14 mouse cellular contexts compared by ENCODE assay signal in the genomic region with DNA sequence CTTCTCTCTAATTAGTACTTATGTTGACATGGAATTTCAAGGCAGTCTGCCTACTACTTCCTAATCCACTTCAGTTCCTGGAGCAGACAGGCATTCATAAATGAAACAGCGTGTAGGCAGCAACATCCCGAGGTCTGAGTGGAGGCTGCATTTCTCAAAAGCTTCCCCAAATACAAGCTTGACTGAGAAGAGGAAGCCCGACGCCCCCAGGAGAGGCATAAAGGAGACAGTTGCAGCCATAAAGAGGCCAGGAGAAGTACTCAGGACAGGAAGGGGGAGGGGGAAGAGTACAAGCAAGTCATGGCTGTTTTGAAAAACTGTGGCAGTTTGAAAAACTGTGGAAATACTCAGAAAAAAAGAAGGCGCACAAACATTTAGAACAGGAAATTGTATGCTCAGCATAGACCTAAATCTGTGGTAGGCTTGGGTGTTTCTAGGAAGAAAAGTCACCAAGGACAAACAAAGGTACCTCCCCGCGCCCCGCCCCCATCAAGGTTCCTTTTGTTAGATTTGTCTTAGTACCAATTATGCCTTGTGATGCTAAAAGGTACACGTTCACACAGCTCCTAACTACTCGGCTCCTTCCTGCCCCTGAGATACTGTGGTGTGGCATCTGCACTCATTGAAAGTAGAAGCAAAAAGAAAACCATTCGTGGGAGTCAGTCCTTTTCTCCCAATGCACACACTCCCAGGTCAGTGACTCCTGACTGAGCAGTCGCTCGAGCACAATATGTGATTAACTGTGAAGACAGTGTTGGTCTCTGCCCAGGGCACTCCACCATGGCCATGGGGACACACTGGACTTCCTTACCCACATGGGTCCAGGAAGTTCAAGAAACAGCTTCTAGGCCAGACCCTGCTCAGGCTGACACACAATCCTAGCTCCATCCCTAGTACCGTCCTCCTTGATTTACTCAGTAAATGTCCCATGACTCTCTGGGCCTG.
A peak's percentile ranks its signal among the peaks of the same experiment; 100 is the strongest.
DNase-seq lines count a peak whose midpoint lies in the region; ATAC-seq and TF ChIP-seq lines count a peak whose summit lies in the region.
"Had no signal": no experiment of that assay in that cellular context is flagged by ENCODE, and none has a peak within 500 bp of the region (broad histone marks: within the 10 kb centered on the region; RNA-seq: fewer than 3 reads in every experiment).

No protein-coding gene starts in this region.

- no peaks in the 10 kb centered on the region; a peak in 1 of 4 replicates for H3K4me1 ChIP-seq in heart, embryonic 14.5 days (ENCODE audit: control insufficient read depth in 2 of 2, insufficient read depth in 2 of 2, low read length in 2 of 2)
- peaks cover 3% of the 10 kb centered on the region for H3K4me1 ChIP-seq in heart, embryonic 12.5 days (replicated peaks)
- no peaks in the 10 kb centered on the region; the same call in 1 of the 2 replicates for H3K4me1 ChIP-seq in midbrain, embryonic 14.5 days (ENCODE audit: control insufficient read depth, insufficient read depth, low read length)
- no peaks in the 10 kb centered on the region for H3K4me1 ChIP-seq in midbrain, postnatal 0 days (ENCODE audit: insufficient read depth, low read length)
- peaks cover 12% of the 10 kb centered on the region for H3K4me1 ChIP-seq in embryonic facial prominence, embryonic 14.5 days (ENCODE audit: control insufficient read depth, insufficient read depth, low read length)
- H3K4me1 ChIP-seq in thymus, adult 2 months (replicated peaks; ENCODE audit: control insufficient read depth, insufficient read depth, low read length) = no peaks in the 10 kb centered on the region

- WGBS in heart, embryonic 14.5 days = 61% methylated on average over 14 of the region's 14 CpGs
- WGBS in heart, embryonic 12.5 days = 68% methylated on average over 14 of the region's 14 CpGs
- 58% methylated on average over 14 of the region's 14 CpGs for WGBS in midbrain, embryonic 14.5 days
- 56% methylated on average over 14 of the region's 14 CpGs for WGBS in midbrain, postnatal 0 days
- 60% methylated on average over 14 of the region's 14 CpGs for WGBS in embryonic facial prominence, embryonic 14.5 days
- 43% methylated on average over 14 of the region's 14 CpGs for WGBS in thymus, adult 2 months

- H3K9ac ChIP-seq in heart, embryonic 14.5 days (ENCODE audit: low read length) = peak overlapping the region; percentile 23; the same call in 1 of the 2 replicates
- H3K9ac ChIP-seq in heart, embryonic 12.5 days = no peak overlapping the region
- H3K9ac ChIP-seq in midbrain, embryonic 14.5 days (replicated peaks; ENCODE audit: low read length) = no peak overlapping the region
- H3K9ac ChIP-seq in midbrain, postnatal 0 days (replicated peaks; ENCODE audit: low read length, poor library complexity, severe bottlenecking) = no peak overlapping the region
- peak overlapping the region; percentile 35; the same call in 1 of the 2 replicates for H3K9ac ChIP-seq in embryonic facial prominence, embryonic 14.5 days (ENCODE audit: low read depth, low read length)
- H3K9ac ChIP-seq: forebrain, embryonic 12.5 days had no signal

- no peak for TF ChIP-seq CTCF in midbrain, postnatal 0 days (IDR thresholded peaks at IDR 0.05)
- no peak for TF ChIP-seq CTCF in thymus, adult 2 months (IDR thresholded peaks at IDR 0.05; ENCODE audit: borderline replicate concordance, control insufficient read depth, extremely low read depth, insufficient read depth, low read length, poor library complexity)

- no peak overlapping the region for H3K27ac ChIP-seq in heart, embryonic 14.5 days (replicated peaks in 1 of 2; ENCODE audit: control insufficient read depth in 1 of 2, insufficient read depth in 1 of 2, low read depth in 2 of 2, low read length in 2 of 2)
- no peak overlapping the region for H3K27ac ChIP-seq in heart, embryonic 12.5 days (ENCODE audit: poor library complexity, severe bottlenecking)
- H3K27ac ChIP-seq in midbrain, embryonic 14.5 days (replicated peaks; ENCODE audit: low read depth, low read length) = no peak overlapping the region
- H3K27ac ChIP-seq in midbrain, postnatal 0 days (ENCODE audit: low read depth, low read length) = no peak overlapping the region
- H3K27ac ChIP-seq in embryonic facial prominence, embryonic 14.5 days (replicated peaks; ENCODE audit: low read depth, low read length) = peak overlapping the region; percentile 53
- no peak overlapping the region for H3K27ac ChIP-seq in thymus, adult 2 months (ENCODE audit: control insufficient read depth, insufficient read depth, low read length)
- H3K27ac ChIP-seq: forebrain, embryonic 12.5 days had no signal

- no peak overlapping the region for H3K4me3 ChIP-seq in heart, embryonic 14.5 days (ENCODE audit: control insufficient read depth in 1 of 2, insufficient read depth in 1 of 2, low read depth in 1 of 2, low read length in 2 of 2)
- no peak overlapping the region for H3K4me3 ChIP-seq in heart, embryonic 12.5 days
- no peak overlapping the region for H3K4me3 ChIP-seq in midbrain, embryonic 14.5 days (replicated peaks; ENCODE audit: low read depth, low read length)
- no peak overlapping the region for H3K4me3 ChIP-seq in midbrain, postnatal 0 days (ENCODE audit: low read depth, low read length)
- no peak overlapping the region for H3K4me3 ChIP-seq in embryonic facial prominence, embryonic 14.5 days (ENCODE audit: low read depth, low read length)
- no peak overlapping the region for H3K4me3 ChIP-seq in thymus, adult 2 months (ENCODE audit: control insufficient read depth, insufficient read depth, low read length)
- H3K4me3 ChIP-seq: forebrain, embryonic 12.5 days had no signal

- DNase-seq in midbrain, embryonic 14.5 days = peak; percentile 12
- DNase-seq in midbrain, postnatal 0 days (ENCODE audit: low spot score) = no peak
- DNase-seq in embryonic facial prominence, embryonic 14.5 days (ENCODE audit: low spot score) = peak; percentile 67
- DNase-seq in thymus, adult 2 months = no peak
- DNase-seq in adrenal gland, postnatal 36 days = no peak
- DNase-seq in frontal cortex, postnatal 14 days (ENCODE audit: low spot score in 2 of 2) = no peak
- DNase-seq: adrenal gland, postnatal 25 days; cerebellum, postnatal 10 days; gastrocnemius, postnatal 36 days; heart, postnatal 36 days had no signal

- no peak overlapping the region for H3K4me2 ChIP-seq in heart, embryonic 14.5 days (ENCODE audit: low read length)
- H3K4me2 ChIP-seq in heart, embryonic 12.5 days = no peak overlapping the region
- no peak overlapping the region for H3K4me2 ChIP-seq in midbrain, embryonic 14.5 days (ENCODE audit: low read length)
- no peak overlapping the region for H3K4me2 ChIP-seq in midbrain, postnatal 0 days (ENCODE audit: low read depth, low read length, poor library complexity, severe bottlenecking)
- peak overlapping the region; percentile 15; the same call in 1 of the 2 replicates for H3K4me2 ChIP-seq in embryonic facial prominence, embryonic 14.5 days (ENCODE audit: low read depth, low read length)
- H3K4me2 ChIP-seq: forebrain, embryonic 12.5 days had no signal

- ATAC-seq in heart, embryonic 14.5 days (ENCODE audit: insufficient number of reproducible peaks, insufficient read depth, low FRiP score, low read depth) = no peak
- ATAC-seq in heart, embryonic 12.5 days (ENCODE audit: insufficient number of reproducible peaks, low FRiP score) = no peak
- ATAC-seq in midbrain, embryonic 14.5 days (ENCODE audit: low FRiP score, low TSS enrichment) = no peak
- ATAC-seq in midbrain, postnatal 0 days (ENCODE audit: low FRiP score) = no peak
- no peak for ATAC-seq in embryonic facial prominence, embryonic 14.5 days (ENCODE audit: low read depth)
- ATAC-seq: midbrain, embryonic 16.5 days had no signal

- no peak for TF ChIP-seq POLR2A in thymus, adult 2 months (IDR thresholded peaks at IDR 0.05; ENCODE audit: control insufficient read depth, extremely low read depth, insufficient read depth, low read length, poor library complexity)

- H3K9me3 ChIP-seq in heart, embryonic 14.5 days (ENCODE audit: control insufficient read depth, low read length) = no peaks in the 10 kb centered on the region
- H3K9me3 ChIP-seq in heart, embryonic 12.5 days (replicated peaks) = no peaks in the 10 kb centered on the region
- H3K9me3 ChIP-seq in midbrain, embryonic 14.5 days (ENCODE audit: control insufficient read depth, low read length) = no peaks in the 10 kb centered on the region
- H3K9me3 ChIP-seq in midbrain, postnatal 0 days (ENCODE audit: low read length) = no peaks in the 10 kb centered on the region
- no peaks in the 10 kb centered on the region for H3K9me3 ChIP-seq in embryonic facial prominence, embryonic 14.5 days (ENCODE audit: control insufficient read depth, low read length)
- H3K9me3 ChIP-seq: forebrain, embryonic 12.5 days had no signal

- no peaks in the 10 kb centered on the region for H3K27me3 ChIP-seq in heart, embryonic 14.5 days (ENCODE audit: control insufficient read depth, insufficient read depth, low read length)
- no peaks in the 10 kb centered on the region for H3K27me3 ChIP-seq in heart, embryonic 12.5 days (replicated peaks)
- no peaks in the 10 kb centered on the region for H3K27me3 ChIP-seq in midbrain, embryonic 14.5 days (ENCODE audit: control insufficient read depth, insufficient read depth, low read length)
- no peaks in the 10 kb centered on the region for H3K27me3 ChIP-seq in midbrain, postnatal 0 days (ENCODE audit: insufficient read depth, low read length)
- H3K27me3 ChIP-seq in embryonic facial prominence, embryonic 14.5 days (replicated peaks; ENCODE audit: control insufficient read depth, insufficient read depth, low read length) = no peaks in the 10 kb centered on the region
- H3K27me3 ChIP-seq in thymus, adult 2 months (ENCODE audit: control insufficient read depth, insufficient read depth, low read length) = no peaks in the 10 kb centered on the region
- H3K27me3 ChIP-seq: forebrain, embryonic 12.5 days had no signal

- no peaks in the 10 kb centered on the region for H3K36me3 ChIP-seq in heart, embryonic 14.5 days (ENCODE audit: control insufficient read depth, insufficient read depth, low read length)
- H3K36me3 ChIP-seq in heart, embryonic 12.5 days = no peaks in the 10 kb centered on the region
- no peaks in the 10 kb centered on the region for H3K36me3 ChIP-seq in midbrain, embryonic 14.5 days (ENCODE audit: control insufficient read depth, insufficient read depth, low read length)
- H3K36me3 ChIP-seq in midbrain, postnatal 0 days (ENCODE audit: insufficient read depth, low read length) = no peaks in the 10 kb centered on the region
- no peaks in the 10 kb centered on the region for H3K36me3 ChIP-seq in embryonic facial prominence, embryonic 14.5 days (ENCODE audit: control insufficient read depth, insufficient read depth, low read length)
- no peaks in the 10 kb centered on the region for H3K36me3 ChIP-seq in thymus, adult 2 months (ENCODE audit: control insufficient read depth, insufficient read depth, low read length)
- H3K36me3 ChIP-seq: forebrain, embryonic 12.5 days had no signal

Comparison
In these comparisons a context has a peak if more than half of its experiments do, and no peak if none do; other contexts are left out.
1. H3K9ac ChIP-seq: peak in heart, embryonic 14.5 days (single experiment) and embryonic facial prominence, embryonic 14.5 days (single experiment); none in heart, embryonic 12.5 days (single experiment), midbrain, embryonic 14.5 days (single experiment) and midbrain, postnatal 0 days (single experiment).
2. DNase-seq: peak in midbrain, embryonic 14.5 days (single experiment) and embryonic facial prominence, embryonic 14.5 days (single experiment); none in midbrain, postnatal 0 days (single experiment), thymus, adult 2 months (single experiment), adrenal gland, postnatal 36 days (0 of 2) and frontal cortex, postnatal 14 days (0 of 2).